Mouse (Mus musculus) forebrain, embryonic 12.5 days (tissue): ENCODE results near the gene Stpg2. TPM values are rescaled to one million over a fixed set of nuclear protein-coding genes. Genes with fewer than 3 reads are reported as not detected.
"Not testable (repeated sequence)": the region's sequence is repeated elsewhere in the genome, so short reads cannot be mapped to it uniquely, and the experiment has no call there.

ENCODE experiments used
- ATAC-seq: fragments of 200-750 bp; cut with Nextera tagmentation; 2 replicates; pipeline ENCODE4 v1.8.0; 2017; ENCODE audit warnings: moderate TSS enrichment; ENCODE audit not compliant: low FRiP score
- H3K27ac ChIP-seq: fragments of 300-500 bp; sonication (generic); 2 replicates; pipeline ENCODE4 v1.5.1; 2016; ENCODE audit warnings: mild to moderate bottlenecking
- H3K27me3 ChIP-seq: fragments of 300-500 bp; sonication (generic); 2 replicates; pipeline ENCODE4 v1.6.1; 2016; ENCODE audit warnings: mild to moderate bottlenecking
- H3K36me3 ChIP-seq: fragments of 300-500 bp; sonication (generic); replicated peaks from 2 replicates; pipeline ENCODE4 v1.6.1; 2016; ENCODE audit warnings: mild to moderate bottlenecking
- H3K4me1 ChIP-seq: fragments of 300-500 bp; sonication (generic); 2 replicates; pipeline ENCODE4 v1.6.1; 2016
- H3K4me2 ChIP-seq: fragments of 300-500 bp; sonication (generic); 2 replicates; pipeline ENCODE4 v1.6.1; 2016; ENCODE audit warnings: mild to moderate bottlenecking, moderate library complexity
- H3K4me3 ChIP-seq: fragments of 300-500 bp; sonication (generic); replicated peaks from 2 replicates; pipeline ENCODE4 v1.5.1; 2016; ENCODE audit warnings: mild to moderate bottlenecking
- H3K9ac ChIP-seq: fragments of 300-500 bp; sonication (generic); 2 replicates; pipeline ENCODE4 v1.6.1; 2016; ENCODE audit warnings: mild to moderate bottlenecking
- H3K9me3 ChIP-seq: fragments of 300-500 bp; sonication (generic); 2 replicates; pipeline ENCODE4 v1.6.1; 2016
- WGBS: fragments of 180-500 bp; shearing (Covaris S2); methylation state at CpG from one replicate; pipeline ENCODE4 v1.1.7; 2016; 5-methylcytosine and 5-hydroxymethylcytosine counted together
- polyA plus RNA-seq: library from polyadenylated mRNA; unstranded; fragments of >200 nt; fragmentation: Nextera tagmentation; extraction: Ambion mirVana; gene quantifications from 2 replicates; pipeline ENCODE4 v1.2.1, GENCODE M21; 2016

The Stpg2 gene
- polyA plus RNA-seq, 1 experiment from 2014 or later, result 0.23 TPM

- WGBS, result 77% methylated on average over 3 of the region's 3 CpGs
- Histone ChIP-seq H3K4me3 (no peak overlapping the region), H3K4me2 (no peak overlapping the region), H3K9me3 (no peaks in the 10 kb centered on the region), H3K36me3 (no peaks in the 10 kb centered on the region), H3K27me3 (no peaks in the 10 kb centered on the region), H3K27ac (no peak overlapping the region), H3K9ac (no peak overlapping the region), H3K4me1 (no peaks in the 10 kb centered on the region)
- no peak for ATAC-seq
Observed at GRCm38 (mm10) chr3:139676192-139676591, 470.7 kb downstream of the Stpg2 start.

- Histone ChIP-seq H3K36me3 (no peaks in the 10 kb centered on the region), H3K9me3 (no peaks in the 10 kb centered on the region), H3K4me3 (no peak overlapping the region), H3K9ac (no peak overlapping the region), H3K27me3 (no peaks in the 10 kb centered on the region), H3K27ac (no peak overlapping the region), H3K4me1 (no peaks in the 10 kb centered on the region), H3K4me2 (no peak overlapping the region)
- ATAC-seq, result no peak
- 87% methylated on average over 1 of the region's 1 CpGs for WGBS
Observed at GRCm38 (mm10) chr3:139676723-139677122, 471.2 kb downstream of the Stpg2 start.

- not testable (repeated sequence) for H3K4me2 ChIP-seq, ATAC-seq, H3K4me3 ChIP-seq, H3K36me3 ChIP-seq, H3K4me1 ChIP-seq, H3K27me3 ChIP-seq, H3K9me3 ChIP-seq, H3K9ac ChIP-seq, H3K27ac ChIP-seq
- 100% methylated on average over 3 of the region's 3 CpGs for WGBS
Observed at GRCm38 (mm10) chr3:139704238-139704637, 498.7 kb downstream of the Stpg2 start.

- H3K4me2 ChIP-seq, H3K36me3 ChIP-seq, ATAC-seq, H3K9me3 ChIP-seq, H3K4me1 ChIP-seq, H3K27me3 ChIP-seq, H3K9ac ChIP-seq, H3K4me3 ChIP-seq, H3K27ac ChIP-seq: not testable (repeated sequence)
- WGBS, result 92% methylated on average over 4 of the region's 4 CpGs
Observed at GRCm38 (mm10) chr3:139707396-139707795, 501.9 kb downstream of the Stpg2 start.

- Histone ChIP-seq H3K9ac (no peak overlapping the region), H3K9me3 (no peaks in the 10 kb centered on the region), H3K36me3 (no peaks in the 10 kb centered on the region), H3K4me2 (no peak overlapping the region), H3K4me1 (no peaks in the 10 kb centered on the region), H3K27ac (no peak overlapping the region), H3K27me3 (no peaks in the 10 kb centered on the region), H3K4me3 (no peak overlapping the region)
- no peak for ATAC-seq
- WGBS, result 86% methylated on average over 4 of the region's 4 CpGs
Observed at GRCm38 (mm10) chr3:139709794-139710193, 504.3 kb downstream of the Stpg2 start.

GRCm38 (mm10) chr3:139728751-139729150, 523.3 kb downstream of the Stpg2 start:
- H3K9me3 ChIP-seq, result no peaks in the 10 kb centered on the region
- no peak overlapping the region for H3K27ac ChIP-seq
- no peaks in the 10 kb centered on the region for H3K4me1 ChIP-seq
- no peaks in the 10 kb centered on the region for H3K27me3 ChIP-seq
- WGBS, result 84% methylated on average over 7 of the region's 7 CpGs
- no peak overlapping the region for H3K4me2 ChIP-seq
- ATAC-seq, result no peak
- H3K36me3 ChIP-seq, result no peaks in the 10 kb centered on the region
- no peak overlapping the region for H3K9ac ChIP-seq
- H3K4me3 ChIP-seq, result no peak overlapping the region

- Histone ChIP-seq H3K9ac (no peak overlapping the region), H3K27me3 (no peaks in the 10 kb centered on the region), H3K9me3 (no peaks in the 10 kb centered on the region), H3K4me1 (no peaks in the 10 kb centered on the region), H3K4me3 (no peak overlapping the region), H3K4me2 (no peak overlapping the region), H3K36me3 (no peaks in the 10 kb centered on the region), H3K27ac (no peak overlapping the region)
- ATAC-seq, result no peak
- 68% methylated on average over 5 of the region's 5 CpGs for WGBS
Observed at GRCm38 (mm10) chr3:139729248-139729647, 523.8 kb downstream of the Stpg2 start.

GRCm38 (mm10) chr3:139733156-139733555, 527.7 kb downstream of the Stpg2 start:
- no peaks in the 10 kb centered on the region for H3K9me3 ChIP-seq
- no peaks in the 10 kb centered on the region for H3K27me3 ChIP-seq
- ATAC-seq, result no peak
- no peak overlapping the region for H3K27ac ChIP-seq
- no peak overlapping the region for H3K4me2 ChIP-seq
- H3K4me1 ChIP-seq, result no peaks in the 10 kb centered on the region
- no peak overlapping the region for H3K9ac ChIP-seq
- WGBS, result 91% methylated on average over 2 of the region's 2 CpGs
- H3K4me3 ChIP-seq, result no peak overlapping the region
- no peaks in the 10 kb centered on the region for H3K36me3 ChIP-seq

- 91% methylated on average over 4 of the region's 4 CpGs for WGBS
- Histone ChIP-seq H3K4me1 (no peaks in the 10 kb centered on the region), H3K4me2 (no peak overlapping the region), H3K9me3 (no peaks in the 10 kb centered on the region), H3K27me3 (no peaks in the 10 kb centered on the region), H3K9ac (no peak overlapping the region), H3K36me3 (no peaks in the 10 kb centered on the region), H3K4me3 (no peak overlapping the region), H3K27ac (no peak overlapping the region)
- ATAC-seq, result no peak
Observed at GRCm38 (mm10) chr3:139739388-139739787, 533.9 kb downstream of the Stpg2 start.

Other genes starting within 250 kb of the Stpg2 start
- 57.7 and 59.1 TPM in 2 replicates for gene Rap1gds1, start 130.5 kb upstream of the Stpg2 start, polyA plus RNA-seq